Mouse (Mus musculus) E14TG2a.4 (cell line): ENCODE measurements around the gene Serinc5.

Experiments
- CTCF ChIP-seq: conservative IDR thresholded peaks from 2 replicates; pipeline ENCODE4 v1.5.1; 2014; ENCODE audit warnings: low read length
- NANOG ChIP-seq: IDR thresholded peaks from 2 replicates; pipeline ENCODE4 v1.6.1; 2014; ENCODE audit warnings: borderline replicate concordance, low read length, mixed read lengths

DNA sequence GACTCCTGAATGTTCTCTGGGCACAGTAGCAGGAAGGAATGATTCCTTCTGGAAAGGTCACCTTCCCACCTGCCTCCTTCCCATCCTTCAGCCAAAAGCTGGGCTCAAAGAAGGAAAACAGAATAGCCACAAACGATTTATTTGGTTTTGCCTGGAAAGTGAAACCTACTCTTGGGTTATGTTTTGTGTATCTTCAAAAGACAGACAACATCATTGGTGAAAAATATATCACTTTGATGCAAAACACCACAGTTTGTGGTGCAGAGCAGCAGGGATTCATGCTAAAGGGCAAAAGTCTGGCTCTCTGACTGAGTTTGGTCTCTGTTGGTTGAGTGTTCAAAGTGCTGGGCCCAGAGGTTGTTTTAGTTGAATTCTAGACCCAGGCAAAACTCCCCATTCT is 60.8 kb downstream of the Serinc5 start:
- no peak for TF ChIP-seq CTCF
- TF ChIP-seq NANOG = no peak
